Mouse (Mus musculus): ENCODE data around the gene Mrln. TPM values are rescaled to one million over a fixed set of nuclear protein-coding genes. Genes with fewer than 3 reads are reported as not detected.

Mrln gene
- 1.1 and 6.1 TPM in 2 replicates for polyA plus RNA-seq (2015; fragmentation: Nextera tagmentation; extraction: Ambion mirVana)

DNA sequence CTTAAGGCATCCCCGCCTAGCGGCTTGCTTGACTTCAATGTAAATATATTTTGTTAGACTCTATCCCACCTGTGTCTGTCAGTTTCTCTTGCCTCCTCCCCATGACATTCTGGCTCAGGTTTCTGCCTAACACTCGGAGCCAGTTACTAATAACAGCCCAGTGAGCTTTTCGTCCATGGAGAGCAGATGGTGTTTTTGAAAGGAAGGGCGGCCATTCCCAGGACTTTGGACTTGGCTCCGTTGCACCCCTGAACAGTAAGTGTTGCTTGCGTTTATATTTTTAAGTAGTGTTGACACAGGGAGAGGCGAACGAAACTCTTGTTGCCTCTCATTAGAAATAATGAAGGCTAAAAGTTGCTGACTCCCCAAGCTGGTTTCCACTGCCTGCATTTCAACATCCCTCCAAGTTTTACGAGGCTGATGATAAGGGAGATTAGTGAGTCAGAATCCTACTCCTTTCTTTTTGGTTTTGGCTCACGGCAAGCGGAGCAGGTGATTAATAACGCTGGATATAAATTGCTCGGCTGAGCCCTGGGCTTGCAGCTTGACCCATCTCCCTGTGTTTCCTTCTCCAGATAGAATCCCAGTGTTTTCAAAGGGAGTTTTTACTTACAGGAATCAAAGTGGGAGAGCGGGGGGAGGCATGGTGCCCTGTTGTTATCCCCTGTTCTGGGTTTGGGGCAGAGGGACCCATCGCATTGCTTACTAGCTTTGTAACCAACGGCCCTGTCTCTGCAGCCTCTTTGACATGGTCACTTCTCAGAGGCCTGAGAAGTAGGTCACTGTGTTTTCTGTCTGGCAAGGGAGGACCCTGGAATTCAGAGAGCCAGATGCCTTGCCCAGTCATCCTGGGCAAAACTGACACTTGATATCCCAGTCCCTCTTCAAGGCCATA lies at the start of gene Mrln:
TSS of gene Mrln (plus strand) at position 160 of the 895 bp plus-strand sequence.
- peak; percentile 78 for ATAC-seq (ENCODE audit: insufficient read depth, low FRiP score)
- H3K27ac ChIP-seq (ENCODE audit: low read length), result peak within 1 kb of the TSS; percentile 50
- 24% methylated on average over 17 of the region's 17 CpGs for WGBS
- no peaks in the 10 kb centered on the region for H3K9me3 ChIP-seq (replicated peaks; ENCODE audit: control insufficient read depth, low read length)
- H3K9ac ChIP-seq (ENCODE audit: low read length), result no peak within 1 kb of the TSS
- no peaks in the 10 kb centered on the region for H3K36me3 ChIP-seq (ENCODE audit: control insufficient read depth, insufficient read depth, low read length)
- no peaks in the 10 kb centered on the region for H3K27me3 ChIP-seq (ENCODE audit: control insufficient read depth, insufficient read depth, low read length)
- H3K4me3 ChIP-seq (replicated peaks; ENCODE audit: low read length), result no peak within 1 kb of the TSS
- H3K4me1 ChIP-seq (ENCODE audit: control insufficient read depth, insufficient read depth, low read length), result peaks cover 4% of the 10 kb centered on the region; the same call in 1 of the 2 replicates
- H3K4me2 ChIP-seq (ENCODE audit: low read depth, low read length), result peak within 1 kb of the TSS; percentile 37

DNA sequence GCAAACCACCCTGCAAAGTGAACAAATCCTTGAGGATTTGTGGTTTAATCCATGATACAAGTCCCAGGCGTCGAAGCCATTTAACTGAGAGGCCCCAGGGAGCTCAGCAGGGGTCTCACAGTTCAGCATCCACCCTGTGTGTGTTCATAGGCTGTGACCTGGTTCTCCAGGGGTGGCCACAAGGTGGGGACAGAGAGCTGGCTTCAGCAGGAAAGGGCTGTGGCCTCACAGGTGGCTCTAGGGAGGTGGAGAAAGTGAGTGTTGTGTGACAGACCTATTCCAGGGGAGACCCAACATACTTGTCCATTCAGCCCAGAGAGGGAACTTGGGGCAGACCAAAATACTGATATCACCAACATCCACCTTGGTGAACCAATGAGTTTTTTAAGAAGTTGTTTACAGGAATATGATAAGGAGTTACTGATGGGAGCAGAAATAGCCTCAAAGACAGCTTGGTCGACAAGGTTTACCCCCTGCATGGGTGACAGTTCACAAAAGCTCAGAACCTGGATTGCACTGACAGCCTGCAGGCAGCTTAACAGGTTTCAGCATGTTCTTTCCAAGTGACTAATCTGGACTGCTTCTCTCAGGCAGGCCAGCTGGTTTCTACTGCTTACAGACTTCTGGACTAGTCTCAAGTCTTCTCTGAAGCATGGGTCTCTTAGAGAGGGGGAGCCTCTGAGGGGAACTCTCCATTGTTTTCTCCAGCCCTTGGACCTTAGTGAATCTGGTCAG lies 47.9 kb upstream of the Mrln start:
- no peak for ATAC-seq (ENCODE audit: insufficient read depth, low FRiP score)

GRCm38 (mm10) chr10:70159651-70160320 lies 44.7 kb upstream of the Mrln start:
- no peak overlapping the region for H3K27ac ChIP-seq (ENCODE audit: low read length)
- H3K4me3 ChIP-seq (replicated peaks; ENCODE audit: low read length), result no peak overlapping the region
- no peaks in the 10 kb centered on the region for H3K9me3 ChIP-seq (replicated peaks; ENCODE audit: control insufficient read depth, low read length)
- no peak overlapping the region for H3K9ac ChIP-seq (ENCODE audit: low read length)
- H3K36me3 ChIP-seq (ENCODE audit: control insufficient read depth, insufficient read depth, low read length), result peaks cover 18% of the 10 kb centered on the region
- H3K27me3 ChIP-seq (ENCODE audit: control insufficient read depth, insufficient read depth, low read length), result no peaks in the 10 kb centered on the region
- no peak overlapping the region for H3K4me2 ChIP-seq (ENCODE audit: low read depth, low read length)
- no peak for ATAC-seq (ENCODE audit: insufficient read depth, low FRiP score)
- no peaks in the 10 kb centered on the region for H3K4me1 ChIP-seq (ENCODE audit: control insufficient read depth, insufficient read depth, low read length)
- 86% methylated on average over 12 of the region's 12 CpGs for WGBS

More for the DNA sequence above, 47.9 kb upstream of the Mrln start:
- no peak overlapping the region for H3K4me2 ChIP-seq (ENCODE audit: low read depth, low read length)
- no peak overlapping the region for H3K9ac ChIP-seq (ENCODE audit: low read length)
- no peak overlapping the region for H3K4me3 ChIP-seq (replicated peaks; ENCODE audit: low read length)
- H3K9me3 ChIP-seq (replicated peaks; ENCODE audit: control insufficient read depth, low read length), result no peaks in the 10 kb centered on the region
- H3K36me3 ChIP-seq (ENCODE audit: control insufficient read depth, insufficient read depth, low read length), result peaks cover 20% of the 10 kb centered on the region
- H3K27ac ChIP-seq (ENCODE audit: low read length), result no peak overlapping the region
- H3K4me1 ChIP-seq (ENCODE audit: control insufficient read depth, insufficient read depth, low read length), result no peaks in the 10 kb centered on the region
- H3K27me3 ChIP-seq (ENCODE audit: control insufficient read depth, insufficient read depth, low read length), result no peaks in the 10 kb centered on the region
- WGBS, result 68% methylated on average over 3 of the region's 3 CpGs

DNA sequence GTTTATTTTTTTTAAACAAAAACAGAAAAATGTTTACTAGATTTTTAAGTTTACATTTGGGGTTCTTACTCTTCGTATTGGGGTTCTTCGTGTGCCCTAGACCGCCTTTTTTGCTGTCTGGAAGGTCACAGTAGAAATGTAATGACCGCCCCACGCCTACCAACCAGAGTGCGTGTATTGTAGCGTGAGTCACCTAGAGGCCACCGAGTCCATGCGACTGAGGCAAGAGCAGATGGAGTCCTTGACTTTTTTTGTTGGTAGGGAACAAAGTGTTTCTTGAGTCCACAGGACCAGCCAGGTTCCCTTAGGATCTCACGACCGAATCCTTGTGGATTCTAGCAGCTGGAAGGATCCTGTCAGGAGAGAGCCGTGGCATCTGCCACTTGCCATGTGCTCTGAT lies 43.7 kb upstream of the Mrln start:
- peaks cover 10% of the 10 kb centered on the region; the same call in 1 of the 2 replicates for H3K36me3 ChIP-seq (ENCODE audit: control insufficient read depth, insufficient read depth, low read length)
- 87% methylated on average over 12 of the region's 12 CpGs for WGBS
- H3K4me3 ChIP-seq (replicated peaks; ENCODE audit: low read length), result no peak overlapping the region
- no peak overlapping the region for H3K27ac ChIP-seq (ENCODE audit: low read length)
- H3K27me3 ChIP-seq (ENCODE audit: control insufficient read depth, insufficient read depth, low read length), result no peaks in the 10 kb centered on the region
- no peak overlapping the region for H3K4me2 ChIP-seq (ENCODE audit: low read depth, low read length)
- no peaks in the 10 kb centered on the region for H3K9me3 ChIP-seq (replicated peaks; ENCODE audit: control insufficient read depth, low read length)
- no peak overlapping the region for H3K9ac ChIP-seq (ENCODE audit: low read length)
- H3K4me1 ChIP-seq (ENCODE audit: control insufficient read depth, insufficient read depth, low read length), result no peaks in the 10 kb centered on the region
- no peak for ATAC-seq (ENCODE audit: insufficient read depth, low FRiP score)

DNA sequence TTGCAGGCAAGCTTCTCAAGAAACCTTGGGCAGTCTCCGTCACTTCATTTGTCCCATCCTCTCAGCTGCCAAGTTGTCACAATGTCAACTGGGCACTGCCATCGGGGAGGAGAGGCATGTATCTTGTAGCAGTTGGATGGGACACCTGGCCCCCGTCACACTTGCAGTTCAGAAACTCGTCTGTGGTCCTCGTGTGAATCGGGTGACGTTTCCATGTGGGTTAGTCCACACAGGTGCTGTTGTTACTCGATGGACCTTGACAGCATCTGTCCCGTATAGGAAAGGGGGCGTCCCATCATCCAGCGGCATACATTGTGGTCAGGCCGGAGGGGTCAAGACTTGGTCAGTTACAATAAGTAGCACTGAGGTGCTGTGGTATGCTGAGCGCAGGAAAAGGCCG lies 43.0 kb upstream of the Mrln start:
- no peaks in the 10 kb centered on the region for H3K4me1 ChIP-seq (ENCODE audit: control insufficient read depth, insufficient read depth, low read length)
- H3K27ac ChIP-seq (ENCODE audit: low read length), result no peak overlapping the region
- WGBS, result 90% methylated on average over 14 of the region's 14 CpGs
- no peak overlapping the region for H3K9ac ChIP-seq (ENCODE audit: low read length)
- H3K9me3 ChIP-seq (replicated peaks; ENCODE audit: control insufficient read depth, low read length), result no peaks in the 10 kb centered on the region
- H3K36me3 ChIP-seq (ENCODE audit: control insufficient read depth, insufficient read depth, low read length), result peaks cover 8% of the 10 kb centered on the region; the same call in 1 of the 2 replicates
- H3K4me2 ChIP-seq (ENCODE audit: low read depth, low read length), result no peak overlapping the region
- H3K4me3 ChIP-seq (replicated peaks; ENCODE audit: low read length), result no peak overlapping the region
- H3K27me3 ChIP-seq (ENCODE audit: control insufficient read depth, insufficient read depth, low read length), result no peaks in the 10 kb centered on the region
- ATAC-seq (ENCODE audit: insufficient read depth, low FRiP score), result no peak

- Histone ChIP-seq H3K27me3 (ENCODE audit: control insufficient read depth, insufficient read depth, low read length) (no peaks in the 10 kb centered on the region), H3K9me3 (replicated peaks; ENCODE audit: control insufficient read depth, low read length) (no peaks in the 10 kb centered on the region), H3K4me3 (replicated peaks; ENCODE audit: low read length) (no peak overlapping the region), H3K4me1 (ENCODE audit: control insufficient read depth, insufficient read depth, low read length) (no peaks in the 10 kb centered on the region), H3K9ac (ENCODE audit: low read length) (no peak overlapping the region), H3K27ac (ENCODE audit: low read length) (no peak overlapping the region), H3K36me3 (ENCODE audit: control insufficient read depth, insufficient read depth, low read length) (0 out of 2 replicates have a peak, but pooled peaks cover 2% of the 10 kb centered on the region), H3K4me2 (ENCODE audit: low read depth, low read length) (no peak overlapping the region)
- WGBS, result 59% methylated on average over 5 of the region's 5 CpGs
- ATAC-seq (ENCODE audit: insufficient read depth, low FRiP score), result no peak
Observed at GRCm38 (mm10) chr10:70163681-70164080, 40.8 kb upstream of the Mrln start.

DNA sequence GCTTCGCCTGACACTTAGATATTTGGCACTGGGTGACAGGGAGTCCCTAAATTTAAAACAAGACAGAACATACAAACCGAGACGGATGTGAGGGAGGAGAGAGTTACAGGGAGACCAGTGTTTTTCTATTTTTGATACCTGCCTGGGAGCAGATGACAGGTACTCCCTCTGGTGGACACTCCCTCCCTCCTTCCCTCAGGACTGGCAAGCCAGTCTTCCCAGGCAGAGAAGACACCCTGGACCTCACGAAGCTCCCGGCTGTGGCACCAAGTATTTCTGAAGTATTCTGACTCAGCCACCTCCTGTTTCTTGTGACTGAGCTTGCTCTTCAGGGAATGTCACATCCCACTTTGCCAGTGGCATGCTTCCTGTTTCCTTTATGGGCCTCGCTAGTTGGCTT lies 38.6 kb upstream of the Mrln start:
- 77% methylated on average over 6 of the region's 6 CpGs for WGBS
- no peak overlapping the region for H3K9ac ChIP-seq (ENCODE audit: low read length)
- H3K27ac ChIP-seq (ENCODE audit: low read length), result no peak overlapping the region
- H3K4me1 ChIP-seq (ENCODE audit: control insufficient read depth, insufficient read depth, low read length), result no peaks in the 10 kb centered on the region
- H3K4me3 ChIP-seq (replicated peaks; ENCODE audit: low read length), result no peak overlapping the region
- H3K9me3 ChIP-seq (replicated peaks; ENCODE audit: control insufficient read depth, low read length), result no peaks in the 10 kb centered on the region
- H3K36me3 ChIP-seq (ENCODE audit: control insufficient read depth, insufficient read depth, low read length), result peaks cover 11% of the 10 kb centered on the region; the same call in 1 of the 2 replicates
- H3K27me3 ChIP-seq (ENCODE audit: control insufficient read depth, insufficient read depth, low read length), result no peaks in the 10 kb centered on the region
- ATAC-seq (ENCODE audit: insufficient read depth, low FRiP score), result 0 out of 2 replicates have a peak, but pooled peaks have one; percentile 20
- no peak overlapping the region for H3K4me2 ChIP-seq (ENCODE audit: low read depth, low read length)

DNA sequence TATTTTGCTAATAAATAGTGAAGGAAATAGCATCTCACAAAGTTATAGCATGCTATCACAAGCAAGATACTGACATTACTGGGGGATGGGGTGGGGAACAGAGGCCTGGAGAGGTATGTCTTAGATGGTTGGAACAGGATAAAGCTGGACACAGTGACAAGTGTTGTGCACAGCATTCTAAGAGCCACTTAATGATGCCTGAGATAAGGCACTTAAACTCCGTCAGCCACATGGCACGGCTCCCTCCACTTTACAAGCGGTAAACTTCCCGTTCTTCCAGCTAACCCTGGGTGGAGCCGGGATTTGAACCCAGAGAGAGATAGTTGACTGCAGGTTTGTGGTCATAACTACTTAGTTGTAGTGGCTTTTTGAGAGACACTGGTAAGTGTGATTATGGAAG lies 38.0 kb upstream of the Mrln start:
- H3K27me3 ChIP-seq (ENCODE audit: control insufficient read depth, insufficient read depth, low read length), result no peaks in the 10 kb centered on the region
- H3K9me3 ChIP-seq (replicated peaks; ENCODE audit: control insufficient read depth, low read length), result no peaks in the 10 kb centered on the region
- WGBS, result 89% methylated on average over 5 of the region's 5 CpGs
- H3K4me1 ChIP-seq (ENCODE audit: control insufficient read depth, insufficient read depth, low read length), result no peaks in the 10 kb centered on the region
- no peak overlapping the region for H3K27ac ChIP-seq (ENCODE audit: low read length)
- peaks cover 11% of the 10 kb centered on the region; the same call in 1 of the 2 replicates for H3K36me3 ChIP-seq (ENCODE audit: control insufficient read depth, insufficient read depth, low read length)
- H3K4me3 ChIP-seq (replicated peaks; ENCODE audit: low read length), result no peak overlapping the region
- no peak overlapping the region for H3K4me2 ChIP-seq (ENCODE audit: low read depth, low read length)
- no peak for ATAC-seq (ENCODE audit: insufficient read depth, low FRiP score)
- no peak overlapping the region for H3K9ac ChIP-seq (ENCODE audit: low read length)
